15 mouse cellular contexts compared by ENCODE assay signal in the genomic region with DNA sequence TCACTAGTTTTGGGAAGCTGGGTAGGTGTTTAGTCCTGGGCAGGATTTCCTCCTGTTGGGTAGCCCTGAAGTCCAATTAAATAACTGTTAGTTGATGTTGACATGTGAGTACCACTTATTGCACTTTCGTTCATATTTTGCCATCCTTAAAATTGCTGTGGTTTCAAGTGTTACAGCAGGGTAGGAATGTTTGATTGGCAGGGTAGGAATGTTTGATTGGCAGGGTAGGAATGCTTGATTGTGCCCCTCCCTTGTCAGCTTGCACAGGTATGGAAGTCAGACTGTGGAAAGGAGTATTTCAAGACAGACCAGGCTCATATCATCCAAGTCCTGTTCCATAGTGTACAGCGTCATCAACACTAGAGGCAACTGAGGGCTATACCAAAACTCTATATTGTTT.
"Had no signal": no experiment of that assay in that cellular context is flagged by ENCODE, and none has a peak within 500 bp of the region (broad histone marks: within the 10 kb centered on the region; RNA-seq: fewer than 3 reads in every experiment).

No protein-coding gene starts in this region.

- H3K27ac ChIP-seq: neural tube, embryonic 15.5 days; stomach, embryonic 15.5 days; stomach, postnatal 0 days had no signal

- H3K9ac ChIP-seq: neural tube, embryonic 15.5 days; stomach, embryonic 15.5 days had no signal

- H3K4me2 ChIP-seq: neural tube, embryonic 15.5 days; stomach, embryonic 15.5 days had no signal

- H3K4me1 ChIP-seq: neural tube, embryonic 15.5 days; stomach, embryonic 15.5 days had no signal

- H3K4me3 ChIP-seq: neural tube, embryonic 15.5 days; stomach, embryonic 15.5 days had no signal

- DNase-seq: retina, postnatal 1 day; right cerebral cortex, adult 18-20 months; right cerebral cortex, postnatal 14 days; right cerebral cortex, postnatal 25 days; right cerebral cortex, postnatal 4 days; spleen, adult 18-20 months; thymus, adult 18-20 months; thymus, adult 2 months; thymus, postnatal 14 days; thymus, postnatal 25 days; thymus, postnatal 36 days; thymus, postnatal 4 days had no signal

- H3K36me3 ChIP-seq: neural tube, embryonic 15.5 days; stomach, embryonic 15.5 days had no signal

- H3K9me3 ChIP-seq: neural tube, embryonic 15.5 days; stomach, embryonic 15.5 days had no signal

- H3K27me3 ChIP-seq: neural tube, embryonic 15.5 days; stomach, embryonic 15.5 days had no signal
